Mouse (Mus musculus) left cerebral cortex, postnatal 36 days (tissue): Measurements from ENCODE around the gene Ap1b1. TPM values are rescaled to one million over a fixed set of nuclear protein-coding genes. Genes with fewer than 3 reads are reported as not detected.

Source experiments
- DNase-seq, 2 experiments: peaks; one replicate each; pipeline ENCODE4 v3.0.0; 2021 to 2022; ENCODE audit warnings: low spot score in 2 of 2, mixed read lengths in 1 of 2
- intact Hi-C: fragments of 180-260 bp; cut with DNase I; formaldehyde crosslinking; loops from one replicate; pipeline ENCODE4 v1.15.1; 2025
- total RNA-seq, 2 experiments: library from RNA; stranded (reverse); gene quantifications; 2 replicates each; pipeline ENCODE4 v1.2.3; 2021

Gene Ap1b1
- total RNA-seq, result 100 to 1,000 TPM; 145 to 153 TPM

- peak; percentile 88 to 89 for DNase-seq
- intact Hi-C loops, result no loop called here
Measured at GRCm38 (mm10) chr11:4986695-4987486, at the start of gene Ap1b1. TSS of gene Ap1b1 (plus strand) at chr11:4986824.

- intact Hi-C loops, result no loop called here
Measured at GRCm38 (mm10) chr11:4946530-4946929, 40.1 kb upstream of the Ap1b1 start.

GRCm38 (mm10) chr11:4946947-4947812 is 39.4 kb upstream of the Ap1b1 start:
- DNase-seq, result peak; percentile 90 to 94
- intact Hi-C loops, result no loop called here

More at GRCm38 (mm10) chr11:4946530-4946929, 40.1 kb upstream of the Ap1b1 start:
- DNase-seq, result peak in 1 of 2 experiments; percentile 29

- no peak for DNase-seq
- intact Hi-C loops, result no loop called here
Measured at GRCm38 (mm10) chr11:4947813-4948174, 38.8 kb upstream of the Ap1b1 start, which contains the start of gene Nefh. TSS of gene Nefh (minus strand) at chr11:4948064.

GRCm38 (mm10) chr11:4948792-4949191 is 37.8 kb upstream of the Ap1b1 start:
- DNase-seq, result peak in 1 of 2 experiments; percentile 15
- intact Hi-C loops, result no loop called here

- peak; percentile 24 to 34 for DNase-seq
- intact Hi-C loops, result no loop called here
Measured at GRCm38 (mm10) chr11:4949256-4950044, 37.2 kb upstream of the Ap1b1 start.

- intact Hi-C loops, result no loop called here
- DNase-seq, result no peak
Measured at GRCm38 (mm10) chr11:4953401-4953800, 33.2 kb upstream of the Ap1b1 start.

- intact Hi-C loops, result no loop called here
- DNase-seq, result peak; percentile 42 to 52
Measured at GRCm38 (mm10) chr11:4953918-4954317, 32.7 kb upstream of the Ap1b1 start.

GRCm38 (mm10) chr11:4963099-4963808 is 23.4 kb upstream of the Ap1b1 start:
- intact Hi-C loops, result no loop called here
- no peak for DNase-seq

- no peak for DNase-seq
- intact Hi-C loops, result no loop called here
Measured at GRCm38 (mm10) chr11:4966325-4966724, 20.3 kb upstream of the Ap1b1 start.

GRCm38 (mm10) chr11:4966888-4967287 is 19.7 kb upstream of the Ap1b1 start:
- intact Hi-C loops, result no loop called here
- no peak for DNase-seq

GRCm38 (mm10) chr11:4967549-4967948 is 19.1 kb upstream of the Ap1b1 start:
- intact Hi-C loops, result no loop called here
- DNase-seq, result no peak

- intact Hi-C loops, result no loop called here
- DNase-seq, result no peak
Measured at GRCm38 (mm10) chr11:4968376-4968775, 18.2 kb upstream of the Ap1b1 start.

- intact Hi-C loops, result no loop called here
- DNase-seq, result peak in 1 of 2 experiments; percentile 33
Measured at GRCm38 (mm10) chr11:4972967-4973870, 13.4 kb upstream of the Ap1b1 start.

- DNase-seq, result no peak
- intact Hi-C loops, result loop anchor here (2.0 kb wide), 1 partner anchor 59 kb away; no protein-coding TSS in a partner anchor
Measured at GRCm38 (mm10) chr11:4973871-4974256, 12.8 kb upstream of the Ap1b1 start.

- intact Hi-C loops, result loop anchor here (2.0 kb wide), 1 partner anchor 60 kb away; no protein-coding TSS in a partner anchor
- no peak for DNase-seq
Measured at GRCm38 (mm10) chr11:4974376-4975122, 12.1 kb upstream of the Ap1b1 start.

GRCm38 (mm10) chr11:4975623-4976022 is 11.0 kb upstream of the Ap1b1 start:
- intact Hi-C loops, result loop anchor here (2.0 kb wide), 1 partner anchor 61 kb away; no protein-coding TSS in a partner anchor
- peak; percentile 44 to 57 for DNase-seq
